Mouse (Mus musculus) common myeloid progenitor, adult 5-6 weeks (primary cell): ENCODE results near the gene Kcnj14. TPM values are rescaled to one million over a fixed set of nuclear protein-coding genes. Genes with fewer than 3 reads are reported as not detected.

ENCODE experiments used
- ATAC-seq: replicated peaks from 2 replicates; pipeline ENCODE4 v1.8.0; 2016; ENCODE audit warnings: low read depth, mild to moderate bottlenecking, moderate TSS enrichment, inconsistent platforms; ENCODE audit not compliant: poor library complexity, severe bottlenecking
- total RNA-seq: library from RNA; stranded (forward); fragments of 200-1000, 187-1606 nt; gene quantifications from 2 replicates; pipeline ENCODE4 v1.2.3, GENCODE M21; 2017

Gene Kcnj14
- total RNA-seq, 1 experiment from 2014 or later, result not detected

DNA sequence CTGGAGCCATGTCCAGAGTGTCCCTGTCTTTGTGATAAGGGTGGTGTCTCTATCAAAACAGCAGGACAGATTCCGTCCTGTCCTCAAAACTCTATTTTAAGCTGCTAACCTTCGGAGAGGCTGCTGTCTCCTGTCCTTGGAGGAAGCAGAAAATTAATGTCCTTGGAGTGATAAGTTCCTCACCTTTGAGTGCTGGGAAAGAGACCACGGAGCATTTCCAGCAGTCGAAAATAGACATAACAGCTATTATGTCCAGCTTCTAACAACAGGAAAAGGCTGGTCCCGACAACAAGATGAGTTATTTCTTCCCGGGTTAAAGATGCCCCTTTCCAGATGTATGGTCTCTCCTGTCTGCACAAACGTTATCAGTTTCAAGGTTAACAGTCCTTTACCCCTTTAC lies 49.3 kb downstream of the Kcnj14 start:
- ATAC-seq, result no peak

DNA sequence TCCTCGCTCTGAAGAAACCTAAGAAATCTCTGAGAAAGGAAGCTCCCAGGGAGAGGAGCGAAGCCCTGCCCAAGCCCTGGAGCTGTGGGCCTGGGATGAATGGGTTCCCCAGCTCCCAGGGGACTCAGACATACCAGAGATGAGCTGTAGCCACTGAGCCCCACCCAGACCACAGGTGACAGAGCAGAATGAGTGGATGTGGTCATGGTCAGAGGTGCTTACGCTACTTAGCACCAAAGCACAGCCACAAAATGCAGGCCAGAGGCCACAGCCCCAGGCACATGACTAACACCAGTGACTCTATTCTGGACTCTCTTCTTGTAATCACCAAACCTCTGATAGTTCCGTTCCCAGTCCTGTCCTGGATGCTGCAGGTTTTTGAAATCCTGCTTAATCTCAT lies 53.5 kb downstream of the Kcnj14 start:
- peak; percentile 39; the same call in 1 of the 2 replicates for ATAC-seq

DNA sequence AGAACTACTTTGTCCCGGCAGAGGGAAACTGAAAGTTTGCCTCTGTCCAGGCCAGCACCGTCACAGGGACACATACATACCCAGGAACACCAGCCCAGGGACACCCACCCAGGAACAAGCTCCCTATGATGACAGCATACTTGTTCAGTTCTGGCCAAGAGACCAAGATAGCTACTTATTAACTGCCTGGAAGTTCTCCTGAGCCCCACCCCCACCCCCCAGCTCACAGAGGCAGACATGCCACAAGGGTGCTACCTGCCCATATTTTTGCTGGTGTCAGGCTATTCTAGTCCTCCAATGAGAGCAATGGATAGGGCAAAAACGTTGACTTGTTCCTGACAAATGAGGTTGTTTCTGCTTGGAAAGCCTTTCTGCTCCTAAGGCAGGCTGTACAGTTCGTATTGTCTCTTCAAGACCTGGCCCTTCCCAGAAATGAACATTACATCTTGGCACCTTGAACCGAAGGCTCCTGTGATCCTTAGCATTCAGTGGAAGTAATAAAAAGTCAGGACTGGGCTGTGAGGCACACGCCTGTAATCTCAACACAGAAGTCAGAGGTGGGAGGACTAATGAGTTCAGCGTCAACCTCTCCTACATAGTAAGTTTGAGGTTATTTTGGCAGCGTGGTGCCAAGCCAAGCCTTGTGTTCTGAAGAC lies 54.0 kb downstream of the Kcnj14 start:
- ATAC-seq, result no peak

DNA sequence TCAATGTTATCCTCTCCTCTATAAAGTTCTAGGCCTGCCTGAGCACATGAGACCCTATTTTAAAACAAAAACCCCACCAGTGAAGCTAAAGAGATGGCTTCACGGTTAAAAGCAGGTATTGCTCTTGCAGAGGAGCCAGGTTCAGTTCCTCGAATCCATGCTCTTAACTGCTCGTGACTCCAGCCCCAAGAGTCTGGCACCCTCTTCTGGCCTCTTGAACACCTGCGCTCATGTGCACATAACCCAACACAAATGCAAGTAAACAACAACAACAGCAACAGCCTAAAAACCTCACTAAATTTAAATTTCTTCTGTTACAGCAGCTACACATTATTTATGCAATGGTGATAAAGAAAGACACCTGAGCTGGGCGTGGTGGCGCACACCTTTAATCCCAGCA lies 57.1 kb downstream of the Kcnj14 start:
- no peak for ATAC-seq

DNA sequence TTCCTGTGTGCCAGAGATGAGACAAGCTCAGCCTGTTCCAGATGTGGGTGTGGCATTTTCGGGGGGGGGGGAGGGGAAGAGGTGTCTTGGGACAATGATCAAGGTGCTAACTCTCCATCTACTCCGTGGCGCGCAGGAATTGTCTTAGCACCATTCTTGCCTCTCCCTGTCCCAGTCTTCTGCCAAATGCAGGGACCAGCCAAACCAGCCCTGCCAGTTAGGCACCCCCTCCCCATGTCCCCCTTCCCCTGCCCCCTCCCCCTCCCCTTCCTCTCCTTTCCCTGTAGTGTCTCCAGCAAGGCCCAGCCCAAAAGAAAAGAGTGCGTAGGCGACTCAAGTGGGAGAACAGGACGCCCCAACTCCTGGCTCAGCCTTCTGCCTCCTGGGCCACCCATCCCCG lies 57.8 kb downstream of the Kcnj14 start:
- ATAC-seq, result no peak

Other genes starting within 250 kb of the Kcnj14 start
- not detected in 2 replicates for gene Fgf21, start 209.3 kb downstream of the Kcnj14 start, total RNA-seq
- not detected in 2 replicates for gene Fut1, start 207.5 kb downstream of the Kcnj14 start, total RNA-seq
- gene Izumo1, start 203.0 kb downstream of the Kcnj14 start, total RNA-seq, result 1.0 TPM in 1 of 2 replicates, not detected in the other
- gene Rasip1, start 197.3 kb downstream of the Kcnj14 start, total RNA-seq, result not detected in 2 replicates
- under 0.01 TPM in 1 of 2 replicates, not detected in the other for gene Mamstr, start 184.8 kb downstream of the Kcnj14 start, total RNA-seq
- gene Fut2, start 158.4 kb downstream of the Kcnj14 start, total RNA-seq, result not detected in 2 replicates
- gene Ntn5, start 140.8 kb downstream of the Kcnj14 start, total RNA-seq, result not detected in 2 replicates
- gene Sec1, start 130.4 kb downstream of the Kcnj14 start, total RNA-seq, result not detected in 2 replicates
- gene Car11, start 124.9 kb downstream of the Kcnj14 start, total RNA-seq, result not detected in 2 replicates
- 7.7 and 12.1 TPM in 2 replicates for gene Dbp, start 119.7 kb downstream of the Kcnj14 start, total RNA-seq
- gene Rpl18, start 109.3 kb downstream of the Kcnj14 start, total RNA-seq, result 1,786 and 1,933 TPM in 2 replicates
- 8.2 and 9.5 TPM in 2 replicates for gene Sphk2, start 106.8 kb downstream of the Kcnj14 start, total RNA-seq
- 0.82 and 0.87 TPM in 2 replicates for gene Fam83e, start 103.6 kb downstream of the Kcnj14 start, total RNA-seq
- not detected in 2 replicates for gene Spaca4, start 99.0 kb downstream of the Kcnj14 start, total RNA-seq
- gene Lmtk3, start 41.0 kb downstream of the Kcnj14 start, total RNA-seq, result not detected in 2 replicates
- 0.37 TPM in 1 of 2 replicates, not detected in the other for gene Sult2b1, start 40.1 kb downstream of the Kcnj14 start, total RNA-seq
- 29.2 and 43.8 TPM in 2 replicates for gene Cyth2, start 10.2 kb downstream of the Kcnj14 start, total RNA-seq
- 26.9 and 27.6 TPM in 2 replicates for gene Grwd1, start 6.2 kb upstream of the Kcnj14 start, total RNA-seq
- gene Kdelr1, start 48.0 kb upstream of the Kcnj14 start, total RNA-seq, result 51.8 and 75.5 TPM in 2 replicates
- gene Grin2d, start 53.6 kb upstream of the Kcnj14 start, total RNA-seq, result 0.23 TPM in 1 of 2 replicates, not detected in the other
- gene Syngr4, start 71.9 kb upstream of the Kcnj14 start, total RNA-seq, result 3.2 TPM in 1 of 2 replicates, not detected in the other
- gene Tmem143, start 72.2 kb upstream of the Kcnj14 start, total RNA-seq, result 8.1 and 9.1 TPM in 2 replicates
- gene Emp3, start 96.6 kb upstream of the Kcnj14 start, total RNA-seq, result 200 and 205 TPM in 2 replicates
- 3.2 and 5.4 TPM in 2 replicates for gene Ccdc114, start 99.3 kb upstream of the Kcnj14 start, total RNA-seq
- gene Abcc6, start 205.5 kb upstream of the Kcnj14 start, total RNA-seq, result not detected in 2 replicates
- gene Nomo1, start 208.9 kb upstream of the Kcnj14 start, total RNA-seq, result 53.2 and 72.1 TPM in 2 replicates